Mouse (Mus musculus) neural tube, embryonic 13.5 days (tissue): Measurements from ENCODE around the gene Ripor1. TPM values are rescaled to one million over a fixed set of nuclear protein-coding genes. Genes with fewer than 3 reads are reported as not detected.

Source experiments
- ATAC-seq: fragments of 200-750 bp; cut with Nextera tagmentation; 2 replicates; pipeline ENCODE4 v1.8.0; 2017; ENCODE audit warnings: low read depth, mild to moderate bottlenecking, moderate TSS enrichment, moderate library complexity
- H3K27ac ChIP-seq: fragments of 300-500 bp; sonication (generic); replicated peaks from 2 replicates; pipeline ENCODE4 v1.5.1; 2015; ENCODE audit warnings: moderate library complexity, mild to moderate bottlenecking, inconsistent platforms
- H3K27me3 ChIP-seq: fragments of 300-500 bp; sonication (generic); 2 replicates; pipeline ENCODE4 v1.6.1; 2015; ENCODE audit warnings: mild to moderate bottlenecking, inconsistent platforms
- H3K36me3 ChIP-seq: fragments of 300-500 bp; sonication (generic); 2 replicates; pipeline ENCODE4 v1.6.1; 2015; ENCODE audit warnings: mild to moderate bottlenecking, inconsistent platforms
- H3K4me1 ChIP-seq: fragments of 300-500 bp; sonication (generic); replicated peaks from 2 replicates; pipeline ENCODE4 v1.6.1; 2015; ENCODE audit warnings: inconsistent platforms
- H3K4me2 ChIP-seq: fragments of 300-500 bp; sonication (generic); 2 replicates; pipeline ENCODE4 v1.6.1; 2015; ENCODE audit warnings: inconsistent platforms, mild to moderate bottlenecking, moderate library complexity
- H3K4me3 ChIP-seq: fragments of 300-500 bp; sonication (generic); 2 replicates; pipeline ENCODE4 v1.5.1; 2015; ENCODE audit warnings: mild to moderate bottlenecking, inconsistent platforms
- H3K9ac ChIP-seq: fragments of 300-500 bp; sonication (generic); 2 replicates; pipeline ENCODE4 v1.6.1; 2015; ENCODE audit warnings: moderate library complexity, mild to moderate bottlenecking, inconsistent platforms
- H3K9me3 ChIP-seq: fragments of 300-500 bp; sonication (generic); 2 replicates; pipeline ENCODE4 v1.6.1; 2016; ENCODE audit warnings: inconsistent platforms
- WGBS: fragments of 180-500 bp; shearing (Covaris S2); methylation state at CpG from one replicate; pipeline ENCODE4 v1.1.7; 2015; 5-methylcytosine and 5-hydroxymethylcytosine counted together
- polyA plus RNA-seq: library from polyadenylated mRNA; unstranded; fragments of >200 nt; fragmentation: Nextera tagmentation; extraction: Ambion mirVana; gene quantifications from 2 replicates; pipeline ENCODE4 v1.2.1, GENCODE M21; 2015

Ripor1 gene
- polyA plus RNA-seq, 1 experiment from 2014 or later, result 30.5 TPM

GRCm38 (mm10) chr8:105620946-105621720 lies 16.1 kb downstream of the Ripor1 start:
- Histone ChIP-seq H3K36me3 (peaks cover 70% of the 10 kb centered on the region), H3K27me3 (no peaks in the 10 kb centered on the region), H3K9ac (peak overlapping the region; percentile 26; the same call in 1 of the 2 replicates), H3K9me3 (no peaks in the 10 kb centered on the region), H3K4me3 (no peak overlapping the region; the same call in 1 of the 2 replicates), H3K4me2 (no peak overlapping the region), H3K4me1 (peaks cover 46% of the 10 kb centered on the region), H3K27ac (peak overlapping the region; percentile 73)
- no peak for ATAC-seq
- WGBS, result 89% methylated on average over 21 of the region's 21 CpGs

- H3K36me3 ChIP-seq, result peaks cover 62% of the 10 kb centered on the region
- no peaks in the 10 kb centered on the region for H3K27me3 ChIP-seq
- H3K4me3 ChIP-seq, result no peak overlapping the region
- H3K4me2 ChIP-seq, result no peak overlapping the region
- ATAC-seq, result no peak
- H3K27ac ChIP-seq, result peak overlapping the region; percentile 73
- H3K9ac ChIP-seq, result peak overlapping the region; percentile 26; the same call in 1 of the 2 replicates
- WGBS, result 35% methylated on average over 4 of the region's 4 CpGs
- H3K9me3 ChIP-seq, result no peaks in the 10 kb centered on the region
- H3K4me1 ChIP-seq, result peaks cover 46% of the 10 kb centered on the region
Measured at GRCm38 (mm10) chr8:105621841-105622240, 16.8 kb downstream of the Ripor1 start.

GRCm38 (mm10) chr8:105622421-105622920 lies 17.4 kb downstream of the Ripor1 start:
- peak; percentile 85 for ATAC-seq
- no peaks in the 10 kb centered on the region for H3K27me3 ChIP-seq
- H3K36me3 ChIP-seq, result peaks cover 56% of the 10 kb centered on the region
- H3K9me3 ChIP-seq, result no peaks in the 10 kb centered on the region
- no peak overlapping the region for H3K4me3 ChIP-seq
- peaks cover 46% of the 10 kb centered on the region for H3K4me1 ChIP-seq
- no peak overlapping the region for H3K4me2 ChIP-seq
- WGBS, result 3% methylated on average over 8 of the region's 8 CpGs
- H3K27ac ChIP-seq, result peak overlapping the region; percentile 73
- 0 out of 2 replicates have a peak overlapping the region, but pooled peaks have one; percentile 23 for H3K9ac ChIP-seq

- peak overlapping the region; percentile 73; the same call in 1 of the 2 replicates for H3K27ac ChIP-seq
- H3K9me3 ChIP-seq, result no peaks in the 10 kb centered on the region
- H3K4me1 ChIP-seq, result peaks cover 46% of the 10 kb centered on the region
- H3K27me3 ChIP-seq, result no peaks in the 10 kb centered on the region
- no peak for ATAC-seq
- peak overlapping the region; percentile 47; the same call in 1 of the 2 replicates for H3K9ac ChIP-seq
- 15% methylated on average over 5 of the region's 5 CpGs for WGBS
- peaks cover 50% of the 10 kb centered on the region for H3K36me3 ChIP-seq
- H3K4me2 ChIP-seq, result no peak overlapping the region
- H3K4me3 ChIP-seq, result no peak overlapping the region
Measured at GRCm38 (mm10) chr8:105623118-105623517, 18.1 kb downstream of the Ripor1 start.

GRCm38 (mm10) chr8:105623679-105624245 lies 18.7 kb downstream of the Ripor1 start:
- no peak overlapping the region for H3K4me3 ChIP-seq
- peaks cover 46% of the 10 kb centered on the region for H3K4me1 ChIP-seq
- H3K27me3 ChIP-seq, result no peaks in the 10 kb centered on the region
- no peaks in the 10 kb centered on the region for H3K9me3 ChIP-seq
- H3K9ac ChIP-seq, result peak overlapping the region; percentile 47; the same call in 1 of the 2 replicates
- peak overlapping the region; percentile 59; the same call in 1 of the 2 replicates for H3K27ac ChIP-seq
- H3K4me2 ChIP-seq, result no peak overlapping the region
- ATAC-seq, result no peak
- 20% methylated on average over 7 of the region's 7 CpGs for WGBS
- peaks cover 43% of the 10 kb centered on the region for H3K36me3 ChIP-seq

GRCm38 (mm10) chr8:105624401-105624800 lies 19.3 kb downstream of the Ripor1 start:
- H3K27ac ChIP-seq, result peak overlapping the region; percentile 59
- 16% methylated on average over 3 of the region's 3 CpGs for WGBS

GRCm38 (mm10) chr8:105624831-105625230 lies 19.8 kb downstream of the Ripor1 start:
- Histone ChIP-seq H3K9ac (no peak overlapping the region), H3K9me3 (no peaks in the 10 kb centered on the region), H3K27ac (peak overlapping the region; percentile 59; the same call in 1 of the 2 replicates), H3K4me3 (no peak overlapping the region), H3K4me1 (peaks cover 46% of the 10 kb centered on the region), H3K36me3 (peaks cover 33% of the 10 kb centered on the region), H3K4me2 (no peak overlapping the region), H3K27me3 (no peaks in the 10 kb centered on the region)
- ATAC-seq, result no peak
- 62% methylated on average over 1 of the region's 1 CpGs for WGBS

More at GRCm38 (mm10) chr8:105624401-105624800, 19.3 kb downstream of the Ripor1 start:
- no peak for ATAC-seq
- Histone ChIP-seq H3K4me2 (no peak overlapping the region), H3K4me1 (peaks cover 46% of the 10 kb centered on the region), H3K4me3 (no peak overlapping the region), H3K9me3 (no peaks in the 10 kb centered on the region), H3K36me3 (peaks cover 37% of the 10 kb centered on the region), H3K27me3 (no peaks in the 10 kb centered on the region), H3K9ac (peak overlapping the region; percentile 47)

GRCm38 (mm10) chr8:105626086-105626485 lies 21.0 kb downstream of the Ripor1 start:
- Histone ChIP-seq H3K27me3 (no peaks in the 10 kb centered on the region), H3K4me3 (no peak overlapping the region), H3K4me1 (peaks cover 46% of the 10 kb centered on the region), H3K9ac (no peak overlapping the region), H3K4me2 (no peak overlapping the region), H3K27ac (peak overlapping the region; percentile 28; the same call in 1 of the 2 replicates), H3K36me3 (peaks cover 20% of the 10 kb centered on the region), H3K9me3 (no peaks in the 10 kb centered on the region)
- WGBS, result 64% methylated on average over 1 of the region's 1 CpGs
- ATAC-seq, result no peak

- WGBS, result 93% methylated on average over 4 of the region's 4 CpGs
- Histone ChIP-seq H3K9me3 (no peaks in the 10 kb centered on the region), H3K4me3 (no peak overlapping the region), H3K9ac (no peak overlapping the region), H3K27me3 (no peaks in the 10 kb centered on the region), H3K4me1 (peaks cover 13% of the 10 kb centered on the region), H3K4me2 (no peak overlapping the region), H3K36me3 (no peaks in the 10 kb centered on the region), H3K27ac (no peak overlapping the region)
- ATAC-seq, result no peak
Measured at GRCm38 (mm10) chr8:105629337-105629736, 24.3 kb downstream of the Ripor1 start.

GRCm38 (mm10) chr8:105634771-105635458 lies 29.9 kb downstream of the Ripor1 start:
- no peak for ATAC-seq
- H3K4me3 ChIP-seq, result peak overlapping the region; percentile 92

GRCm38 (mm10) chr8:105635481-105635880 lies 30.4 kb downstream of the Ripor1 start:
- peaks cover 3% of the 10 kb centered on the region; the same call in 1 of the 2 replicates for H3K36me3 ChIP-seq
- H3K27ac ChIP-seq, result no peak overlapping the region
- WGBS, result 4% methylated on average over 11 of the region's 11 CpGs
- ATAC-seq, result no peak
- H3K4me3 ChIP-seq, result peak overlapping the region; percentile 92
- H3K9ac ChIP-seq, result peak overlapping the region; percentile 97
- no peaks in the 10 kb centered on the region for H3K27me3 ChIP-seq
- H3K4me1 ChIP-seq, result peaks cover 42% of the 10 kb centered on the region
- peak overlapping the region; percentile 94 for H3K4me2 ChIP-seq
- no peaks in the 10 kb centered on the region for H3K9me3 ChIP-seq

More at GRCm38 (mm10) chr8:105634771-105635458, 29.9 kb downstream of the Ripor1 start:
- no peaks in the 10 kb centered on the region for H3K9me3 ChIP-seq
- no peaks in the 10 kb centered on the region for H3K27me3 ChIP-seq
- H3K9ac ChIP-seq, result peak overlapping the region; percentile 97
- no peak overlapping the region for H3K27ac ChIP-seq
- WGBS, result 90% methylated on average over 2 of the region's 2 CpGs
- peak overlapping the region; percentile 94 for H3K4me2 ChIP-seq
- H3K4me1 ChIP-seq, result peaks cover 37% of the 10 kb centered on the region
- peaks cover 3% of the 10 kb centered on the region; the same call in 1 of the 2 replicates for H3K36me3 ChIP-seq
